Mouse (Mus musculus) G1E (cell line): ENCODE measurements at regions not wholly inside any gene's neighbourhood (a gene's known extent, or its start where the extent isn't known, plus 50 kb on each side); places are given as distances from the start of the nearest gene placed in this dataset.

Experiments used
- CTCF ChIP-seq: IDR thresholded peaks from 2 replicates; pipeline ENCODE4 v1.5.1; 2012; ENCODE audit warnings: low read depth, low read length, inconsistent platforms, mixed read lengths
- GATA1 ChIP-seq: IDR thresholded peaks from 2 replicates; pipeline ENCODE4 v1.6.1; 2012; ENCODE audit warnings: borderline replicate concordance, low read length, inconsistent platforms, mixed read lengths

DNA sequence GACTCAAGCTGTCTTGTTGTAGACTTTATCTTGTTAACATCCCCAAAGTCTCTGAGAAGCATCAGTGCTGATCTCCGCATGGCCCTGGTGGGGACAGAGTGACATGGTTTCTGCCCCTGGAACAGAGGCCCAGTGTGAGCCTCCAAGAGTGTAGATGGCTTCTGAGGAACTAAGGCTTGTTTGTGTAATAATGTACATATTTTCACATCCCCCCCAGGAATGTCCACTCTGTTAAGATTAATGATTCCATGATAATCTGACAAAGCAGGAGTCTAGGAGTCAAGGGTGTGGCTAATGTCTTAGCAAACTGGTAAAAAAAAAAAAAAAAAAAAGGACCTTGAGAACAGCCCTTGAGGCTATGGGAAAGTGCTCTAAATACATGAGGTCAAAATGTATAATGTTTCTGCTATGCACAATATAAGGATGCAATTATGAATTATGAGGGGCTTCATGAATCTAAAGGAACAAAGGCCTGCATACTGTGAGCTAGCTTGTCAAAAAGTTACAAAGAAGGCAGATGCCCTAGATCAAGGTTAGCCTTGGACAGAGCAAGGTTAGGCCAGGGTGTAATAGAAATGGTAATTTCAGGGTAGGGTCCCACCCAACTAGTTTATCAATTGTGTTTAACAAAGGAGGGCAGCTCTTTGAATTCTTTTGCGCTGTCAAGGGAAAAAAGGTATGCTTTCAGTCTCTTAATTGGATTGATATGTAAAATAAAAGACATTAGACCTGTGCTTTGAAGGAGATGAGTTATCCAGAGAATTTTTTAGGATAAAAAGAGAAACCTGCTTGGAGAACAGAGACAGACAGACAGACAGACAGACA is 886.3 kb downstream of the Gsdmc2 start:
- TF ChIP-seq CTCF (no peak), GATA1 (no peak)
